Mouse (Mus musculus): Measurements from ENCODE around the gene Uvssa. TPM values are rescaled to one million over a fixed set of nuclear protein-coding genes. Genes with fewer than 3 reads are reported as not detected.
A peak's percentile ranks its signal among the peaks of the same experiment; 100 is the strongest.

Gene Uvssa
- polyA plus RNA-seq, 1 experiment from 2014 or later = 10.7 TPM

DNA sequence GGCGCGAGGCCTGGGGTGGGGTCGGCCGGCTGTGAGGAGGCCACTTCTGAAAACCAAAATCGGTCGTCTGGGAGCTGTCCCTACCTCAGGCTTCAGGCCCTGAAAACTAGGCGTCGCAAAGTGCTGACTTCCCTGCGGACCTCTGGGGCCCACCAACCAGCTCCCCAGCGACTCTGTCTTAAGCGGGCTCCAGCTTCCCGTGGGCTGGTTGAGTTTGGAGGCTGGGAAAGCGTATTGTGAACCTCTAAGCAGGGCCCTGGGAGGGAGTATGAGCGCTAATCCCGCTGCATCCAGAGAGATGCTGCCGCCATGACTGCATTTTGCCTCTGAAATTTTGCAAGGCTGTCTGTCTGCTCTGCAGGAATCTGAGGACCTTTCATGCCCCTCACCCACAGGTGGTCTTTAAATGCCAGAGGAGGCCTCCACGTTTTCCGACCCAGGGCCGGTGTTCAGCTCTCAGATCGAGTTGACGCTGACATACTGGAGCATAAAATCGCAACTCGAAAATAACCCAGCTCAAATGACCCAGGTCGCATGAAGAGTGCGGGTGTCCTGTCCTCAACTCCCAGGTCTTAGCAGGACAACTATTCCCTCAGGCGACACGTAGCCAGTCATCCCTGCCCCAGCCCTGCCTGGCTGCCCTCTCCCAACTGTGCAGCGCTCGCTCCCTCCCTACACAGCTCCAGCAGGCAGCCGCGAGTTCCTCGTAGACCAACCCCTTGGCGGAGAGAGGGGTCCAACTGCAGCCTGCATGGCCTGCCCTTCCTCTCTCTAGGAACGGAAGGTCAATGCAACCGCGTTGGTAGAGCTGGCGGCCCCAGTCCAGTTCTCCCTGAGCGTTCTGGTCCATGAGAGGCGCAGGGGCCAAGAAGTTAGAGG, 53.9 kb downstream of the Uvssa start:
- Histone ChIP-seq H3K9ac (no peak overlapping the region), H3K27me3 (peaks cover 100% of the 10 kb centered on the region), H3K36me3 (no peaks in the 10 kb centered on the region), H3K4me2 (no peak overlapping the region), H3K27ac (no peak overlapping the region), H3K9me3 (no peaks in the 10 kb centered on the region), H3K4me3 (0 out of 2 replicates have a peak overlapping the region, but pooled peaks have one; percentile 6), H3K4me1 (peaks cover 43% of the 10 kb centered on the region)
- no peak for ATAC-seq (ENCODE audit: insufficient number of reproducible peaks, insufficient read depth, low FRiP score, low TSS enrichment, low read depth)
- under 1% methylated on average over 39 of the region's 39 CpGs for WGBS

DNA sequence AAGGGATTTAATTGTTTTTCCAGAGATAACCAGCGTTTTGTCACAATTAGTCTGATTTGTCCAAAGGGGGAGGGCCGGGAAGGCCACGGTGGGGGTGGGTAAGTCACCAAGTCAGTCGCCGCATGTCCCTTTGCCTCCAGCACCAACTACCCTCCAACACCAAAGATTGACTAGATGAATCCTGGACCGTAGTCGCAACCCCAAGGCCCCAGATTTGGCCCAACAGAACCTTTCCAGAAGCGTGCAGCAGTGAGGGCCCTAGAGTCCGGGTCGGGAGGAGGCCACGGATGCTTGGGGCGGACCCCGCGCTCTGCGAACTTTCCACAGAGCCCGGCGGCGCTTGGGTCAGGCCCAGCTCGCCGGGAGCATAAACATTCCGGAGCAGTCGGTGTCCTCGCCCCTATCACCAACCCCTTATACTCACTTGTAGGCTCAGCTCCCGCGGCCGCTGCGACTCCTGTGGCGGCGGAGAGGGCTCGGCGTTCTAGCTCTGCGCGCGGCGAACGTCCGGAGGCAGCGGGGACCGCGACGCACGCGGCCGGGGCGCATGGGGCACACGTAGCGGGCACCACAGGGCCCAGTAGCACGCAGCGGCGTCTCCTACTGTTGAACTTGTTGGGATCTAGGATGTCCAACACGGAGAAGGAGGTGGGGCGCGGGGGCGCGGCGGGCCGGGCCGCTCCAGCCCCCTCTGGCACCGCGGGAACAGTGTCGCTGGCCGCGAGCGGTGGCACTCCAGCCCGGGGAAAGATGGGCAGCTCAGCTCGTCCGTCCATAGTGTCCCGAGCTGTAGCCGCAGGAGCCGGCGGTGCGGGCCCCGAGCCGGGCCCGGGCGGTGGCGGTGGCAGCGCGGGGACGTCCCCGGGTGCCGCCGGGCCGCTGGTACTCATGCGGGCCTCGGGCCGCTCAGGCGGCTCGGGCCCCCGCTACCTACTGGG, 55.1 kb downstream of the Uvssa start, which contains the start of gene Nkx1-1:
Nkx1-1 (minus strand) TSS at position 776 of the 938 bp plus-strand sequence.
- peak within 1 kb of the TSS; percentile 56 for H3K4me2 ChIP-seq
- under 1% methylated on average over 86 of the region's 90 CpGs for WGBS
- H3K36me3 ChIP-seq = no peaks in the 10 kb centered on the region
- H3K4me1 ChIP-seq = peaks cover 43% of the 10 kb centered on the region
- no peaks in the 10 kb centered on the region for H3K9me3 ChIP-seq
- H3K9ac ChIP-seq = no peak within 1 kb of the TSS
- no peak within 1 kb of the TSS for H3K27ac ChIP-seq
- no peak for ATAC-seq (ENCODE audit: insufficient number of reproducible peaks, insufficient read depth, low FRiP score, low TSS enrichment, low read depth)
- H3K4me3 ChIP-seq = peak within 1 kb of the TSS; percentile 35
- H3K27me3 ChIP-seq = peaks cover 99% of the 10 kb centered on the region

DNA sequence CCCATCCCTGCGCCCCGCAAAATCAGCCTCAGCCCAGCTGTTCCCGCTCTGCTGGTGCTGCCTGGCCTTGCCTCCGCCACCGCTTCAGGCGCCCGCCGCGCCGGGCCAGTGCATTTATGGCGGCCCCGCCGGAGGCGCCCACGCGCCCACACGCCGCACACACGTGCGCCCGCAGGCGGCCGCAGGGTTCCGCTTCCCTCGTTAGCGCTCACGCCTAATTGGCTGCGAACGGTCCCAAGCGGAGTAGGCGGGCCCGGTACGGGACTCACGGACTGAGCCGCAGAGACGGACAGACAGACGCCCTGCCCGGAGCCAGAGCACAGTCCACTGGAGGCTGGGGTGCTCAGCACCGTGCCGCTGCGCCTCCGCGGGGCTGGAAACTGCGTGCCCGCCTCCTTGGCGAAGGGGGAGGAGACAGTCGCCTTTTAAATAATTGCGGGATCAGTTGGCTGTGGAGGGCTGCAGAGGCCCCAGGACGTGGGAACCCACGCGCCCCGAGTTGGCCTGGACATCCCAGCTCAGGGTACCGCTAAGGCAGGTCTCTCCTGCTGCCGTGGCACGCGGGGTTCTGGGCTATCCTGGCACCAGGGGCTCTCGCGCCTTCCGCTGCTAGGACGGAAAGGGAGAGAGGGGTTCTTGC, 55.9 kb downstream of the Uvssa start:
- H3K4me2 ChIP-seq = peak overlapping the region; percentile 56
- H3K9me3 ChIP-seq = no peaks in the 10 kb centered on the region
- H3K9ac ChIP-seq = no peak overlapping the region
- no peak for ATAC-seq (ENCODE audit: insufficient number of reproducible peaks, insufficient read depth, low FRiP score, low TSS enrichment, low read depth)
- H3K27me3 ChIP-seq = peaks cover 99% of the 10 kb centered on the region
- no peak overlapping the region for H3K27ac ChIP-seq
- under 1% methylated on average over 60 of the region's 60 CpGs for WGBS
- H3K4me3 ChIP-seq = peak overlapping the region; percentile 35
- H3K4me1 ChIP-seq = peaks cover 43% of the 10 kb centered on the region
- no peaks in the 10 kb centered on the region for H3K36me3 ChIP-seq

DNA sequence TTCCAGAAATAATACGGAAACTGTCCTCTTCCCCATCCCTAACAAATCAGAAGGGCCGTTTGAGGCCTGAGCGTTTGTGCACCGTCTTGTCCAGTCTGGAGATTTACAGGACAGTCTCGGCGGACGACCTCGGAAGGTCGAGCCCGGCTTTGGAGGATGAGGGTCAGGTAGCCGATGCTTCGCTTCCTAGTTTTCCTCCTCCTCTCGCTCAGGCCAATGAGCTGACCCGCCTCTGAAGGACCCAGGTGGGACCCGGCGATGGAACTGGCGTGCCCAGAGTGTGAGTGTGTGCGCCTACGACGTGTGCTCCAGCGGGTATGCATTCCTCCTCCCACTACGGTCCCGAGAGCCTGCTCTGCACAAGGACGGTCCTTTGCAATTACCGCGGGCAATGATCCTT, 56.8 kb downstream of the Uvssa start:
- Histone ChIP-seq H3K27me3 (peaks cover 98% of the 10 kb centered on the region), H3K9ac (no peak overlapping the region), H3K4me3 (0 out of 2 replicates have a peak overlapping the region, but pooled peaks have one; percentile 35), H3K4me1 (peaks cover 43% of the 10 kb centered on the region), H3K27ac (no peak overlapping the region), H3K36me3 (no peaks in the 10 kb centered on the region), H3K9me3 (no peaks in the 10 kb centered on the region), H3K4me2 (0 out of 2 replicates have a peak overlapping the region, but pooled peaks have one; percentile 56)
- no peak for ATAC-seq (ENCODE audit: insufficient number of reproducible peaks, insufficient read depth, low FRiP score, low TSS enrichment, low read depth)
- WGBS = 1% methylated on average over 26 of the region's 26 CpGs

DNA sequence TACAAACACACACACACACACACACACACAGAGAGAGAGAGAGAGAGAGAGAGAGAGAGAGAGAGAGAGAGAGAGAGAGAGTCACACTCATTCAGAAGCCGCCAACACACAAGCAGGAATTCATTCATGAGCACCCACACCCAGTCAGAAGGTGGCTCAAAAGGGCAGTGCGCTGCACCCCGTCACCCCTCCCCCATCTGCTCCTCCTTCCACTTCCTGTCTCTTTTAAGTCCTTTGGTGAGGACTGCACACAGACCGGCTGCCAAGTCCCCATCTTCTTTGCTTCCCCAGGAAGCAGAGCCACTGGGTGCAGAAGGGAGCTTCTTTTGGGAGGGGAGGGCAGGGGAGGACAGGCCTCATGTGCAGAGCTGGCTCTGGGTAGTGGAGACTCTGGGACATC, 57.6 kb downstream of the Uvssa start:
- Histone ChIP-seq H3K4me2 (no peak overlapping the region), H3K4me1 (peaks cover 35% of the 10 kb centered on the region), H3K36me3 (no peaks in the 10 kb centered on the region), H3K9ac (no peak overlapping the region), H3K27me3 (peaks cover 97% of the 10 kb centered on the region), H3K27ac (no peak overlapping the region), H3K4me3 (no peak overlapping the region), H3K9me3 (no peaks in the 10 kb centered on the region)
- WGBS = 0% methylated on average over 4 of the region's 4 CpGs
- no peak for ATAC-seq (ENCODE audit: insufficient number of reproducible peaks, insufficient read depth, low FRiP score, low TSS enrichment, low read depth)

DNA sequence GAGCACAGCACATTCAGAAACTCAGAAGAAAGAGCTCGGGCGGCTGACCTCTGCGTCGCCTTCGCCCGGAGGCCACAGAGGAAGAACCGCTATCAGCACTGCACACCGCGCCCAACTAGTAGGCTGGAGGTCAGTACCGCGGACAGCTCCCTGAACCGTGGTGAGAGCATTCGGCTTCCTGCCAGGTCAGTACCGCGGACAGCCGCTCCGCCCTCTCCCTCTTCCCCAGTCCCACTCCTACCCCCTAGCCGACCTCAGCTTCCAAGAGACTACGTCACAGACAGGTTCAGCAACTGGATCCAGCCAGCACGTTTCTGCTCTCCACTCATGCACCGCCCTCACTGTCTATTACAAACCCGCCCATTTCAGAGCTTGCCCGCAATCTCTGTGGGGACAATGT, 59.9 kb downstream of the Uvssa start:
- no peak overlapping the region for H3K27ac ChIP-seq
- ATAC-seq (ENCODE audit: insufficient number of reproducible peaks, insufficient read depth, low FRiP score, low TSS enrichment, low read depth) = peak; percentile 53; the same call in 1 of the 2 replicates
- H3K4me2 ChIP-seq = no peak overlapping the region
- peaks cover 26% of the 10 kb centered on the region for H3K4me1 ChIP-seq
- 3% methylated on average over 23 of the region's 23 CpGs for WGBS
- no peaks in the 10 kb centered on the region for H3K36me3 ChIP-seq
- peaks cover 97% of the 10 kb centered on the region for H3K27me3 ChIP-seq
- H3K9ac ChIP-seq = no peak overlapping the region
- no peak overlapping the region for H3K4me3 ChIP-seq
- H3K9me3 ChIP-seq = no peaks in the 10 kb centered on the region

DNA sequence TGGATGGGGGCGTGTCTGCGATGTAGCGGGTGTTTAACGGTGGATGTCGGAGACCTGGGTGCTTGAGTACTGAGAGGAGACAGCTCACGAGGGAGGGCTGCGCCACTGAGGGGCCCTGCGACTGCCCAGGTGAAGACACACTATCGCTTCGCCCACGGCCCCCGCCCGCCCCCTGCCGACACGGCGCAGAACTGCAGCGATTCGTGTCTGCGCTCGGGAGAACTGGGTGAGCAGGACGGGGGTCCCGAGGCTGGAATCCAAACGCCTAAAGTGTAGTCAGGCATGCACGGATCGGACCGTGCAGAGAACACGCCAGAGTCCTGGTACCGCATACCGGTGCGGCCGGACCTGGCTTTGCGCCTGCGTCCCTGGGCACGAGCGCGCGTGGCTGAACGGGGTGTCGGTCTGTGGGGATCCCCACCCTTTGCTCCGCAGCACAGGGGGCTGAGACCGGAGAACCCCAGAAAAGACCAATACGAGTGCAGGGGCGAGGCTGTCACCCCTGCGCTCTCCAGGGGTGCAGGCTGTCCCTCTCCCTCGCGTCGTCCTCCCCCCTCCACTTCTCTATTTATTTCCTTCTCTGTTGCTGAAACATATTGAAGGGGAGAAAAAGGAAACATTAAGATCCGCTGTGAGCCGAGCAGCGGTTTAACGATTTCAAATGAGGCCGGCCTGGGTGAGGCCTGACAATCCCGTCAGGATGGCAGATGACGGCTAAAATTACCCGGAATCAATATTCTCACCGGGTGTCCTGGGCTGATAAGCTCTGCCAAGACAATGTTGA, 64.8 kb downstream of the Uvssa start:
- 6% methylated on average over 56 of the region's 56 CpGs for WGBS
- ATAC-seq (ENCODE audit: insufficient number of reproducible peaks, insufficient read depth, low FRiP score, low TSS enrichment, low read depth) = no peak
- H3K36me3 ChIP-seq = no peaks in the 10 kb centered on the region
- no peak overlapping the region for H3K27ac ChIP-seq
- peaks cover 7% of the 10 kb centered on the region for H3K4me1 ChIP-seq
- H3K9me3 ChIP-seq = no peaks in the 10 kb centered on the region
- H3K27me3 ChIP-seq = peaks cover 82% of the 10 kb centered on the region
- peak overlapping the region; percentile 60 for H3K4me2 ChIP-seq
- peak overlapping the region; percentile 30 for H3K4me3 ChIP-seq
- H3K9ac ChIP-seq = peak overlapping the region; percentile 61

DNA sequence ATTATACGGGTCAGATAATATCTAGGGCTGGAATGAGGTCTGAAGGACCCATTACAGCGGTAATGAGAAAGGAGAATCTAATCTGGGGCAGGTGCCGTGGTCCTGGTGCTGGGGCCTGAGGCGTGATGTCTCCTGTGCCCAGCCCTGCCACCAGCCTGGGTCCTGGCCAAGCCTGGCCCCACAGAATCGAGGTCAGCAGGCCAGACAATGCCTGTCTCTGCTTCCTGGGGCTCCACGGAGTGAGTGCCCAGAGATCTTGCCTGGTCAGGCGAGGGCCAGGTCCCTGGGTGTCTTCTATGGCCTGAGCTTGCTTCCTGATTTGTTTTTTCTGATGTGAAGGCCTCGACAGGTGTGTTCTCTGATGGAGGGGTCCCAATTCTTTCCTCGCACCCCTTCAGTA, 65.4 kb downstream of the Uvssa start:
- Histone ChIP-seq H3K36me3 (no peaks in the 10 kb centered on the region), H3K9ac (no peak overlapping the region), H3K27me3 (peaks cover 80% of the 10 kb centered on the region), H3K27ac (no peak overlapping the region), H3K4me1 (peaks cover 7% of the 10 kb centered on the region), H3K4me3 (no peak overlapping the region), H3K9me3 (no peaks in the 10 kb centered on the region), H3K4me2 (no peak overlapping the region)
- 50% methylated on average over 9 of the region's 9 CpGs for WGBS
- ATAC-seq (ENCODE audit: insufficient number of reproducible peaks, insufficient read depth, low FRiP score, low TSS enrichment, low read depth) = no peak

DNA sequence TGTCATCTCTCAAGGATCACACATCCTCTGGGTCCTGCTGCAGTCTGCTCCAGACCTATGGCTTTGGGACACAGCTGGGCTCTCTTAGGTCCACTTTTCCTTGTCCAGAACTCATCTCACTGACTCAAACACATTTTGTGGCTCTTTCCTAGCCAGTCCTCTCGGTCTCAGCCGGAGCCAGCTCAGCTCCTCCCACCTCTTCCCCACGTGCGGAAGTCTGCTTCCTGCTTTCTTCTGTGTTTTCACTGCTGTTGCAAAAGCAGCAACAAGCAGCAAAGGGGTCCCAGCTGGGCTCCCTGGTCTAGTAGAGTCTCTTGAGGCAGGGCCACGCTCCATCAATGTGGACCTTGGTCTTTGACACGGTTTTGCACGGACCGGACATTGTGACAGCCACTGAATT, 77.4 kb downstream of the Uvssa start:
- Histone ChIP-seq H3K27ac (no peak overlapping the region), H3K9me3 (no peaks in the 10 kb centered on the region), H3K4me2 (no peak overlapping the region), H3K27me3 (peaks cover 17% of the 10 kb centered on the region), H3K4me1 (0 out of 2 replicates have a peak, but pooled peaks cover 5% of the 10 kb centered on the region), H3K4me3 (no peak overlapping the region), H3K36me3 (no peaks in the 10 kb centered on the region), H3K9ac (0 out of 2 replicates have a peak overlapping the region, but pooled peaks have one; percentile 2)
- WGBS = 53% methylated on average over 8 of the region's 8 CpGs
- ATAC-seq (ENCODE audit: insufficient number of reproducible peaks, insufficient read depth, low FRiP score, low TSS enrichment, low read depth) = no peak

DNA sequence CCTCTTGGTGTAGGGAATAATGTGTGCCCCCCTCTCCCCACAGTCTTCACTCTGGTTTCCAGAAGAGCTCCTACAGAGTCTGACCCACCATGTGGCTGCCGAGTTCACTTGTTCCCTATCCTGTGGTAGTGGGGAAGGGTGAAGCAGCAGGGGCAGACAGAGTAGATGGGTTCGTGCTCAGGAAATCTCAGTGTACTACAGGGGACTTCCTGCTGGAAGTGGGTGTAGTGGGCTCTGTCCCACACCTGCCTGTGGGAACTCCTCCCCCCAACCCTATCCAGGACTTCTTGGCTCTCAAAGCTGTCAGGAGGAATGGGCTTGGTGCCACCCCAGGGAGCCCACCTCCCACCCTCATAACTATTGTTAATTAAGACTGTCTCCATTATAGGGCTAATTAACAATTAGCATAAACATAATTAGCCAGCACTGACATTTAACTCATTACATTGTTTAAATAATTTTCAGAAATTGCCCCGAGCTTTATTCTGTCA, 79.8 kb downstream of the Uvssa start:
- peaks cover 17% of the 10 kb centered on the region for H3K27me3 ChIP-seq
- ATAC-seq (ENCODE audit: insufficient number of reproducible peaks, insufficient read depth, low FRiP score, low TSS enrichment, low read depth) = no peak
- H3K4me3 ChIP-seq = no peak overlapping the region
- H3K4me1 ChIP-seq = 0 out of 2 replicates have a peak, but pooled peaks cover 5% of the 10 kb centered on the region
- no peaks in the 10 kb centered on the region for H3K9me3 ChIP-seq
- WGBS = 56% methylated on average over 3 of the region's 3 CpGs
- H3K27ac ChIP-seq = no peak overlapping the region
- no peak overlapping the region for H3K4me2 ChIP-seq
- H3K36me3 ChIP-seq = no peaks in the 10 kb centered on the region
- no peak overlapping the region for H3K9ac ChIP-seq
